Mouse (Mus musculus) embryonic facial prominence, embryonic 15.5 days (tissue): ENCODE data around the gene Rptn. TPM values are rescaled to one million over a fixed set of nuclear protein-coding genes. Genes with fewer than 3 reads are reported as not detected.

Experiments used
- ATAC-seq: fragments of 200-750 bp; cut with Nextera tagmentation; 2 replicates; pipeline ENCODE4 v1.8.0; 2017; ENCODE audit warnings: low read depth, moderate TSS enrichment; ENCODE audit not compliant: insufficient number of reproducible peaks, low FRiP score, low TSS enrichment
- H3K27ac ChIP-seq: fragments of 300-500 bp; sonication (generic); replicated peaks from 2 replicates; pipeline ENCODE4 v1.5.1; 2015; ENCODE audit warnings: mild to moderate bottlenecking, inconsistent platforms
- H3K27me3 ChIP-seq: fragments of 300-500 bp; sonication (generic); 2 replicates; pipeline ENCODE4 v1.6.1; 2015; ENCODE audit warnings: inconsistent platforms
- H3K36me3 ChIP-seq: fragments of 300-500 bp; sonication (generic); 2 replicates; pipeline ENCODE4 v1.6.1; 2015; ENCODE audit warnings: mild to moderate bottlenecking, inconsistent platforms
- H3K4me1 ChIP-seq: fragments of 300-500 bp; sonication (generic); 2 replicates; pipeline ENCODE4 v1.6.1; 2015; ENCODE audit warnings: inconsistent platforms
- H3K4me2 ChIP-seq: fragments of 300-500 bp; sonication (generic); replicated peaks from 2 replicates; pipeline ENCODE4 v1.6.1; 2015; ENCODE audit warnings: mild to moderate bottlenecking, inconsistent platforms
- H3K4me3 ChIP-seq: fragments of 300-500 bp; sonication (generic); replicated peaks from 2 replicates; pipeline ENCODE4 v1.5.1; 2015; ENCODE audit warnings: mild to moderate bottlenecking, inconsistent platforms
- H3K9ac ChIP-seq: fragments of 300-500 bp; sonication (generic); 2 replicates; pipeline ENCODE4 v1.6.1; 2015; ENCODE audit warnings: inconsistent platforms
- H3K9me3 ChIP-seq: fragments of 300-500 bp; sonication (generic); replicated peaks from 2 replicates; pipeline ENCODE4 v1.6.1; 2016; ENCODE audit warnings: inconsistent platforms
- WGBS: fragments of 180-500 bp; shearing (Covaris S2); methylation state at CpG from one replicate; pipeline ENCODE4 v1.1.7; 2015; 5-methylcytosine and 5-hydroxymethylcytosine counted together
- polyA plus RNA-seq: library from polyadenylated mRNA; unstranded; fragments of >200 nt; fragmentation: Nextera tagmentation; extraction: Ambion mirVana; gene quantifications from 2 replicates; pipeline ENCODE4 v1.2.1, GENCODE M21; 2015

The Rptn gene
- 18.8 and 22.8 TPM in 2 replicates for polyA plus RNA-seq

GRCm38 (mm10) chr3:93393366-93393765, at the start of gene Rptn:
Rptn (plus strand) TSS chr3:93393699.
- Histone ChIP-seq H3K36me3 (no peaks in the 10 kb centered on the region), H3K4me2 (no peak within 1 kb of the TSS), H3K9ac (no peak within 1 kb of the TSS), H3K4me3 (no peak within 1 kb of the TSS), H3K9me3 (no peaks in the 10 kb centered on the region), H3K27ac (no peak within 1 kb of the TSS), H3K27me3 (no peaks in the 10 kb centered on the region), H3K4me1 (no peaks in the 10 kb centered on the region)
- ATAC-seq, result no peak
- WGBS, result 63% methylated on average over 2 of the region's 2 CpGs

- no peaks in the 10 kb centered on the region for H3K4me1 ChIP-seq
- H3K27me3 ChIP-seq, result no peaks in the 10 kb centered on the region
- 52% methylated on average over 2 of the region's 2 CpGs for WGBS
- no peak overlapping the region for H3K9ac ChIP-seq
- no peak overlapping the region for H3K4me2 ChIP-seq
- H3K4me3 ChIP-seq, result no peak overlapping the region
- no peak for ATAC-seq
- H3K36me3 ChIP-seq, result no peaks in the 10 kb centered on the region
- H3K9me3 ChIP-seq, result no peaks in the 10 kb centered on the region
- no peak overlapping the region for H3K27ac ChIP-seq
These were observed 46.6 kb upstream of the Rptn start for GRCm38 (mm10) chr3:93346896-93347295.

GRCm38 (mm10) chr3:93360045-93360444, 33.5 kb upstream of the Rptn start:
- H3K27ac ChIP-seq, result no peak overlapping the region
- ATAC-seq, result no peak
- H3K4me2 ChIP-seq, result no peak overlapping the region
- H3K9ac ChIP-seq, result no peak overlapping the region
- no peaks in the 10 kb centered on the region for H3K9me3 ChIP-seq
- H3K36me3 ChIP-seq, result no peaks in the 10 kb centered on the region
- no peaks in the 10 kb centered on the region for H3K27me3 ChIP-seq
- WGBS, result 18% methylated on average over 7 of the region's 7 CpGs
- H3K4me1 ChIP-seq, result 0 out of 2 replicates have a peak, but pooled peaks cover 4% of the 10 kb centered on the region
- no peak overlapping the region for H3K4me3 ChIP-seq

- H3K36me3 ChIP-seq, result no peaks in the 10 kb centered on the region
- ATAC-seq, result no peak
- 7% methylated on average over 10 of the region's 10 CpGs for WGBS
- H3K4me1 ChIP-seq, result 0 out of 2 replicates have a peak, but pooled peaks cover 4% of the 10 kb centered on the region
- no peaks in the 10 kb centered on the region for H3K27me3 ChIP-seq
- H3K4me2 ChIP-seq, result peak overlapping the region; percentile 33
- H3K27ac ChIP-seq, result no peak overlapping the region
- H3K9ac ChIP-seq, result no peak overlapping the region
- no peaks in the 10 kb centered on the region for H3K9me3 ChIP-seq
- H3K4me3 ChIP-seq, result 0 out of 2 replicates have a peak overlapping the region, but pooled peaks have one; percentile 3
These were observed 31.4 kb upstream of the Rptn start for GRCm38 (mm10) chr3:93361933-93362574.

GRCm38 (mm10) chr3:93366966-93367575, 26.4 kb upstream of the Rptn start:
- ATAC-seq, result no peak
- H3K9ac ChIP-seq, result no peak overlapping the region
- 0 out of 2 replicates have a peak, but pooled peaks cover 3% of the 10 kb centered on the region for H3K4me1 ChIP-seq
- H3K9me3 ChIP-seq, result no peaks in the 10 kb centered on the region
- H3K4me3 ChIP-seq, result no peak overlapping the region
- H3K4me2 ChIP-seq, result no peak overlapping the region
- H3K36me3 ChIP-seq, result no peaks in the 10 kb centered on the region
- peak overlapping the region; percentile 63; the same call in 1 of the 2 replicates for H3K27ac ChIP-seq
- no peaks in the 10 kb centered on the region for H3K27me3 ChIP-seq
- WGBS, result 46% methylated on average over 3 of the region's 3 CpGs

GRCm38 (mm10) chr3:93368171-93368570, 25.3 kb upstream of the Rptn start:
- Histone ChIP-seq H3K9ac (no peak overlapping the region), H3K27ac (no peak overlapping the region), H3K27me3 (no peaks in the 10 kb centered on the region), H3K4me3 (no peak overlapping the region), H3K36me3 (no peaks in the 10 kb centered on the region), H3K9me3 (no peaks in the 10 kb centered on the region), H3K4me1 (no peaks in the 10 kb centered on the region), H3K4me2 (no peak overlapping the region)
- ATAC-seq, result no peak
- 49% methylated on average over 1 of the region's 1 CpGs for WGBS

GRCm38 (mm10) chr3:93373416-93373815, 20.1 kb upstream of the Rptn start:
- no peak overlapping the region for H3K27ac ChIP-seq
- 68% methylated on average over 6 of the region's 6 CpGs for WGBS
- no peak for ATAC-seq
- no peak overlapping the region for H3K4me3 ChIP-seq
- no peaks in the 10 kb centered on the region for H3K4me1 ChIP-seq
- H3K36me3 ChIP-seq, result no peaks in the 10 kb centered on the region
- H3K9me3 ChIP-seq, result no peaks in the 10 kb centered on the region
- no peak overlapping the region for H3K4me2 ChIP-seq
- no peaks in the 10 kb centered on the region for H3K27me3 ChIP-seq
- no peak overlapping the region for H3K9ac ChIP-seq

- 75% methylated on average over 1 of the region's 1 CpGs for WGBS
- no peak for ATAC-seq
- no peaks in the 10 kb centered on the region for H3K36me3 ChIP-seq
These were observed 18.3 kb upstream of the Rptn start for GRCm38 (mm10) chr3:93375196-93375595.

GRCm38 (mm10) chr3:93375601-93376000, 17.9 kb upstream of the Rptn start:
- Histone ChIP-seq H3K9ac (no peak overlapping the region), H3K4me1 (peaks cover 2% of the 10 kb centered on the region; the same call in 1 of the 2 replicates), H3K27ac (no peak overlapping the region), H3K9me3 (no peaks in the 10 kb centered on the region), H3K36me3 (no peaks in the 10 kb centered on the region), H3K4me2 (no peak overlapping the region), H3K27me3 (no peaks in the 10 kb centered on the region), H3K4me3 (no peak overlapping the region)
- 82% methylated on average over 5 of the region's 5 CpGs for WGBS
- ATAC-seq, result no peak

More at GRCm38 (mm10) chr3:93375196-93375595, 18.3 kb upstream of the Rptn start:
- H3K4me3 ChIP-seq, result no peak overlapping the region
- no peaks in the 10 kb centered on the region for H3K27me3 ChIP-seq
- H3K9ac ChIP-seq, result no peak overlapping the region
- no peaks in the 10 kb centered on the region for H3K4me1 ChIP-seq
- no peak overlapping the region for H3K4me2 ChIP-seq
- no peaks in the 10 kb centered on the region for H3K9me3 ChIP-seq
- H3K27ac ChIP-seq, result no peak overlapping the region

GRCm38 (mm10) chr3:93378146-93378545, 15.4 kb upstream of the Rptn start:
- Histone ChIP-seq H3K9ac (no peak overlapping the region), H3K4me2 (no peak overlapping the region), H3K36me3 (no peaks in the 10 kb centered on the region), H3K27ac (no peak overlapping the region), H3K27me3 (no peaks in the 10 kb centered on the region), H3K4me3 (no peak overlapping the region), H3K4me1 (peaks cover 5% of the 10 kb centered on the region; the same call in 1 of the 2 replicates), H3K9me3 (no peaks in the 10 kb centered on the region)
- 48% methylated on average over 4 of the region's 4 CpGs for WGBS
- ATAC-seq, result no peak

- no peaks in the 10 kb centered on the region for H3K9me3 ChIP-seq
- no peak overlapping the region for H3K4me3 ChIP-seq
- H3K4me2 ChIP-seq, result no peak overlapping the region
- WGBS, result 73% methylated on average over 3 of the region's 3 CpGs
- H3K27me3 ChIP-seq, result no peaks in the 10 kb centered on the region
- ATAC-seq, result no peak
- H3K27ac ChIP-seq, result no peak overlapping the region
- no peaks in the 10 kb centered on the region for H3K4me1 ChIP-seq
- no peaks in the 10 kb centered on the region for H3K36me3 ChIP-seq
- H3K9ac ChIP-seq, result no peak overlapping the region
These were observed 10.4 kb downstream of the Rptn start for GRCm38 (mm10) chr3:93403936-93404335.
